Comparison of ENCODE assay signal across 8 mouse cellular contexts in genomic region chr10:3534445-3534844, GRCm38 (mm10). TPM values are rescaled to one million over a fixed set of nuclear protein-coding genes. Genes with fewer than 3 reads are reported as not detected.
DNase-seq lines count a peak whose midpoint lies in the region; ATAC-seq and TF ChIP-seq lines count a peak whose summit lies in the region.

No protein-coding gene starts in this region.

- peak; percentile 76 for TF ChIP-seq RAD21 in CH12.LX (IDR thresholded peaks at IDR 0.05; ENCODE audit: low read depth, low read length)

- peak; percentile 31 for DNase-seq in gastrocnemius, adult 18-20 months (ENCODE audit: low spot score)
- DNase-seq in gastrocnemius, adult 8-10 months (ENCODE audit: low spot score in 2 of 2), result no peak
- peak; percentile 34 for DNase-seq in CH12.LX (ENCODE audit: extremely low read depth)
- DNase-seq in cerebellum, postnatal 36 days, result peak; percentile 46 to 73
- peak; percentile 28 to 63 for DNase-seq in heart, postnatal 14 days
- peak; percentile 47 to 57 for DNase-seq in kidney, postnatal 4 days
- peak; percentile 96 for DNase-seq in midbrain, embryonic 11.5 days (ENCODE audit: low spot score, missing footprints)
- peak; percentile 12 for DNase-seq in yolk sac, embryonic 10.5 days (ENCODE audit: low spot score)

- H3K4me1 ChIP-seq in CH12.LX (ENCODE audit: control insufficient read depth in 1 of 2, insufficient read depth in 2 of 2), result peaks cover 0 to 5% of the 10 kb centered on the region in 2 experiments; a peak in 2 of 4 replicates
- peaks cover 6% of the 10 kb centered on the region; the same call in 1 of the 2 replicates for H3K4me1 ChIP-seq in midbrain, embryonic 11.5 days (ENCODE audit: control insufficient read depth, insufficient read depth, low read length)

- intact Hi-C loops in heart, postnatal 14 days (cut with DNase I), result loop anchor here (1.0 to 10.0 kb wide), 2 partner anchors 410 to 810 kb away; no protein-coding TSS in a partner anchor

- no peak overlapping the region for H3K9ac ChIP-seq in CH12.LX (ENCODE audit: insufficient read depth, low read depth)
- H3K9ac ChIP-seq in midbrain, embryonic 11.5 days (ENCODE audit: low read length), result no peak overlapping the region

- dilution Hi-C loops in CH12.LX (cut with MboI; ENCODE audit: extremely low pct_ligation_motif_present, extremely low pct_unique_long_range_greater_than_20kb, low sequenced_read_pairs), result no loop called here

- ATAC-seq in midbrain, embryonic 11.5 days (ENCODE audit: low FRiP score), result peak; percentile 47; the same call in 1 of the 2 replicates

- H3K27ac ChIP-seq in CH12.LX (ENCODE audit: insufficient read depth, low read depth), result no peak overlapping the region
- H3K27ac ChIP-seq in midbrain, embryonic 11.5 days (ENCODE audit: low read depth, low read length), result no peak overlapping the region

- WGBS in midbrain, embryonic 11.5 days, result 9% methylated on average over 7 of the region's 7 CpGs

- H3K9me3 ChIP-seq in CH12.LX (replicated peaks; ENCODE audit: low read length), result no peaks in the 10 kb centered on the region
- no peaks in the 10 kb centered on the region for H3K9me3 ChIP-seq in midbrain, embryonic 11.5 days (ENCODE audit: control insufficient read depth, low read length)

- H3K36me3 ChIP-seq in CH12.LX (replicated peaks in 1 of 2; ENCODE audit: control insufficient read depth in 1 of 2, insufficient read depth in 1 of 2, low read length in 1 of 2), result no peaks in the 10 kb centered on the region
- H3K36me3 ChIP-seq in midbrain, embryonic 11.5 days (ENCODE audit: control insufficient read depth, insufficient read depth, low read length), result no peaks in the 10 kb centered on the region

- no peak for TF ChIP-seq EP300 in CH12.LX (IDR thresholded peaks at IDR 0.05; ENCODE audit: low read length)

- no peaks in the 10 kb centered on the region for H3K79me2 ChIP-seq in CH12.LX (replicated peaks; ENCODE audit: control insufficient read depth, extremely low read depth, insufficient read depth, poor library complexity, severe bottlenecking)

- H3K4me3 ChIP-seq in CH12.LX (replicated peaks in 1 of 3; ENCODE audit: low read depth in 2 of 3, low read length in 2 of 3, poor library complexity in 1 of 3), result no peak overlapping the region
- H3K4me3 ChIP-seq in midbrain, embryonic 11.5 days (ENCODE audit: low read depth, low read length), result no peak overlapping the region

- in situ Hi-C loops in CH12.LX (cut with MboI; ENCODE audit: low pct_ligation_motif_present, low pct_unique_long_range_greater_than_20kb, low sequenced_read_pairs), result loop anchor here (10.0 to 25.0 kb wide), 2 partner anchors 410 to 803 kb away; no protein-coding TSS in a partner anchor

- no peaks in the 10 kb centered on the region for H3K27me3 ChIP-seq in CH12.LX (replicated peaks)
- no peaks in the 10 kb centered on the region for H3K27me3 ChIP-seq in midbrain, embryonic 11.5 days (ENCODE audit: control insufficient read depth, insufficient read depth, low read length)

- H3K4me2 ChIP-seq in CH12.LX (ENCODE audit: insufficient read depth, low read depth, poor library complexity, severe bottlenecking), result no peak overlapping the region
- peak overlapping the region; percentile 23; the same call in 1 of the 2 replicates for H3K4me2 ChIP-seq in midbrain, embryonic 11.5 days

- TF ChIP-seq CTCF in CH12.LX (conservative IDR thresholded peaks at IDR 0.05 in 1 of 2, IDR thresholded peaks at IDR 0.05 in 1 of 2; ENCODE audit: low read depth in 2 of 2, low read length in 2 of 2), result peak; percentile 75 to 77

- TF ChIP-seq POLR2A in CH12.LX (IDR thresholded peaks at IDR 0.05; ENCODE audit: low read depth, low read length), result no peak

TF ChIP-seq in CH12.LX, 34 proteins besides CTCF, POLR2A, EP300 and RAD21:
- TF ChIP-seq UBTF (IDR thresholded peaks at IDR 0.05; ENCODE audit: low read depth, low read length) (no peak), SMC3 (IDR thresholded peaks at IDR 0.05; ENCODE audit: low read depth, low read length) (peak; percentile 55)

RNA-seq across cellular contexts. Expression of gene Iyd, which starts 5.6 kb away (rescaled TPM):
- total RNA-seq in gastrocnemius, adult 18-20 months (2021), result under 1 TPM in 1 of 2 experiments, not detected in 1; 0.14 TPM
- not detected for total RNA-seq in gastrocnemius, adult 8-10 months (2022)
- total RNA-seq in CH12.LX (2012; rRNA removed), result not detected in 2 replicates
- total RNA-seq in CH12.LX (2014; rRNA removed), result not detected in 2 replicates
- polyA plus RNA-seq in CH12.LX (2012; ENCODE audit: insufficient read length, low read depth), result not detected in 2 replicates
- under 1 TPM; 0.15 to 0.29 TPM for total RNA-seq in heart, postnatal 14 days (2021)
- not detected in 2 replicates for polyA plus RNA-seq in midbrain, embryonic 11.5 days (2014; fragmentation: Nextera tagmentation; extraction: Ambion mirVana)

Comparison
In these comparisons a context has a peak if more than half of its experiments do, and no peak if none do; other contexts are left out.
1. DNase-seq: peak in gastrocnemius, adult 18-20 months (single experiment), CH12.LX (single experiment), cerebellum, postnatal 36 days (2 of 2), heart, postnatal 14 days (2 of 2), kidney, postnatal 4 days (2 of 2), midbrain, embryonic 11.5 days (single experiment) and yolk sac, embryonic 10.5 days (single experiment); none in gastrocnemius, adult 8-10 months (0 of 2).